Mouse (Mus musculus) midbrain, postnatal 0 days (tissue): ENCODE data around the gene Pola1. TPM values are rescaled to one million over a fixed set of nuclear protein-coding genes. Genes with fewer than 3 reads are reported as not detected.

Experiments used
- ATAC-seq: fragments of 200-750 bp; cut with Nextera tagmentation; 2 replicates; pipeline ENCODE4 v1.8.0; 2017; ENCODE audit warnings: moderate number of reproducible peaks, mild to moderate bottlenecking, moderate TSS enrichment, moderate library complexity; ENCODE audit not compliant: low FRiP score
- DNase-seq: peaks from one replicate; pipeline ENCODE4 v3.0.0-alpha.2; 2015; ENCODE audit warnings: low spot score
- H3K27ac ChIP-seq: fragments of 300-500 bp; sonication (generic); 2 replicates; pipeline ENCODE4 v1.5.1; 2014; ENCODE audit warnings: low read depth, mild to moderate bottlenecking, low read length, mixed read lengths
- H3K27me3 ChIP-seq: fragments of 300-500 bp; sonication (generic); 2 replicates; pipeline ENCODE4 v1.6.1; 2014; ENCODE audit warnings: low read length, control low read depth, mixed read lengths; ENCODE audit not compliant: insufficient read depth
- H3K36me3 ChIP-seq: fragments of 300-500 bp; sonication (generic); 2 replicates; pipeline ENCODE4 v1.6.1; 2014; ENCODE audit warnings: low read length, control low read depth, mixed read lengths; ENCODE audit not compliant: insufficient read depth
- H3K4me1 ChIP-seq: fragments of 300-500 bp; sonication (generic); 2 replicates; pipeline ENCODE4 v1.6.1; 2014; ENCODE audit warnings: mild to moderate bottlenecking, control low read depth, antibody characterized with exemption, low read length, mixed read lengths; ENCODE audit not compliant: insufficient read depth
- H3K4me2 ChIP-seq: fragments of 300-500 bp; sonication (generic); 2 replicates; pipeline ENCODE4 v1.6.1; 2014; ENCODE audit warnings: low read depth, mild to moderate bottlenecking, low read length, mixed read lengths; ENCODE audit not compliant: poor library complexity, severe bottlenecking
- H3K4me3 ChIP-seq: fragments of 300-500 bp; sonication (generic); 2 replicates; pipeline ENCODE4 v1.5.1; 2014; ENCODE audit warnings: low read depth, mild to moderate bottlenecking, low read length, moderate library complexity
- H3K9ac ChIP-seq: fragments of 300-500 bp; sonication (generic); replicated peaks from 2 replicates; pipeline ENCODE4 v1.6.1; 2014; ENCODE audit warnings: mild to moderate bottlenecking, low read length, moderate library complexity, mixed read lengths; ENCODE audit not compliant: poor library complexity, severe bottlenecking
- H3K9me3 ChIP-seq: fragments of 300-500 bp; sonication (generic); 2 replicates; pipeline ENCODE4 v1.6.1; 2016; ENCODE audit warnings: low read length, control low read depth
- CTCF ChIP-seq: IDR thresholded peaks from 2 replicates; pipeline ENCODE4 v1.5.1; 2016; ENCODE audit warnings: antibody characterized with exemption, mild to moderate bottlenecking
- WGBS: fragments of 180-500 bp; shearing (Covaris S2); extraction: QIAGEN DNeasy Blood & Tissue Kit; methylation state at CpG from one replicate; pipeline ENCODE4 v1.1.7; 2014; 5-methylcytosine and 5-hydroxymethylcytosine counted together
- polyA plus RNA-seq: library from polyadenylated mRNA; unstranded; fragments of >200 nt; fragmentation: Nextera tagmentation; extraction: Ambion mirVana; gene quantifications from 2 replicates; pipeline ENCODE4 v1.2.1, GENCODE M21; 2015
- total RNA-seq: library from RNA; depleted of rRNA; stranded (reverse); fragments of >200 nt; gene quantifications from 2 replicates; pipeline ENCODE4 v1.2.3, GENCODE M21; 2014; rRNA removed

Pola1 gene
- total and polyA plus RNA-seq, 2 experiments from 2014 or later, result 1.7 to 5.1 TPM

GRCm38 (mm10) chrX:93279940-93280339 is 352.0 kb downstream of the Pola1 start:
- DNase-seq (no peak), ATAC-seq (no peak)
- Histone ChIP-seq H3K36me3 (no peaks in the 10 kb centered on the region), H3K27me3 (peaks cover 17% of the 10 kb centered on the region; the same call in 1 of the 2 replicates), H3K27ac (no peak overlapping the region), H3K4me3 (no peak overlapping the region), H3K4me2 (no peak overlapping the region), H3K9ac (no peak overlapping the region), H3K4me1 (no peaks in the 10 kb centered on the region), H3K9me3 (no peaks in the 10 kb centered on the region)
- 43% methylated on average over 6 of the region's 11 CpGs for WGBS
- TF ChIP-seq CTCF, result no peak

GRCm38 (mm10) chrX:93275689-93276088 is 356.3 kb downstream of the Pola1 start:
- DNase-seq (no peak), ATAC-seq (no peak)
- Histone ChIP-seq H3K4me2 (no peak overlapping the region), H3K4me1 (no peaks in the 10 kb centered on the region), H3K27ac (no peak overlapping the region), H3K27me3 (peaks cover 5% of the 10 kb centered on the region; the same call in 1 of the 2 replicates), H3K9ac (no peak overlapping the region), H3K36me3 (no peaks in the 10 kb centered on the region), H3K9me3 (no peaks in the 10 kb centered on the region), H3K4me3 (no peak overlapping the region)
- 46% methylated on average over 3 of the region's 3 CpGs for WGBS
- no peak for TF ChIP-seq CTCF

Other genes starting within 250 kb of the Pola1 start
- gene Pcyt1b, start 22.7 kb upstream of the Pola1 start, total RNA-seq, result 23.7 and 24.5 TPM in 2 replicates
- gene Pcyt1b, start 22.7 kb upstream of the Pola1 start, polyA plus RNA-seq, result 15.3 and 17.5 TPM in 2 replicates
- gene Pdk3, start 200.0 kb upstream of the Pola1 start, total RNA-seq, result 19.5 and 23.1 TPM in 2 replicates
- 14.7 and 14.9 TPM in 2 replicates for gene Pdk3, start 200.0 kb upstream of the Pola1 start, polyA plus RNA-seq